10 mouse cellular contexts compared by ENCODE assay signal in genomic region chr5:82989056-82989455, GRCm38 (mm10).
A peak's percentile ranks its signal among the peaks of the same experiment; 100 is the strongest.
DNase-seq lines count a peak whose midpoint lies in the region; ATAC-seq lines count a peak whose summit lies in the region.
"Had no signal": no experiment of that assay in that cellular context is flagged by ENCODE, and none has a peak within 500 bp of the region (broad histone marks: within the 10 kb centered on the region; RNA-seq: fewer than 3 reads in every experiment).

No protein-coding gene starts in this region.

- H3K36me3 ChIP-seq in heart, embryonic 10.5 days = no peaks in the 10 kb centered on the region
- H3K36me3 ChIP-seq: neural tube, embryonic 12.5 days had no signal

- H3K27me3 ChIP-seq in heart, embryonic 10.5 days (ENCODE audit: insufficient read depth, poor library complexity, severe bottlenecking) = no peaks in the 10 kb centered on the region
- H3K27me3 ChIP-seq: neural tube, embryonic 12.5 days had no signal

- no peak overlapping the region for H3K27ac ChIP-seq in heart, embryonic 10.5 days
- H3K27ac ChIP-seq: neural tube, embryonic 12.5 days had no signal

- peak; percentile 21 to 31 for DNase-seq in heart, adult 18-20 months
- no peak for DNase-seq in heart, embryonic 10.5 days (ENCODE audit: low spot score)
- peak; percentile 89 for DNase-seq in Muller cell, postnatal 12 days (ENCODE audit: inconsistent ontology term)
- DNase-seq in cerebellum, adult 9-10 months = peak; percentile 99
- peak; percentile 77 to 96 for DNase-seq in layer of hippocampus, postnatal 14 days (ENCODE audit: low spot score in 2 of 2)
- DNase-seq in B cell, adult 2 months = no peak
- DNase-seq in thymus, postnatal 25 days = no peak
- DNase-seq: liver, postnatal 0 days had no signal

- no peak for ATAC-seq in erythroid progenitor cell, adult 5-6 weeks (replicated peaks; ENCODE audit: low FRiP score, poor library complexity, severe bottlenecking)
- ATAC-seq: liver, postnatal 0 days had no signal

- 86% methylated on average over 5 of the region's 5 CpGs for WGBS in heart, embryonic 10.5 days

- no peaks in the 10 kb centered on the region for H3K9me3 ChIP-seq in heart, embryonic 10.5 days
- H3K9me3 ChIP-seq: neural tube, embryonic 12.5 days had no signal

- no peak overlapping the region for H3K4me3 ChIP-seq in heart, embryonic 10.5 days
- H3K4me3 ChIP-seq: neural tube, embryonic 12.5 days had no signal

- no peaks in the 10 kb centered on the region for H3K4me1 ChIP-seq in heart, embryonic 10.5 days
- H3K4me1 ChIP-seq: neural tube, embryonic 12.5 days had no signal

Comparison
In these comparisons a context has a peak if more than half of its experiments do, and no peak if none do; other contexts are left out.
1. DNase-seq: peak in heart, adult 18-20 months (2 of 2), Muller cell, postnatal 12 days (single experiment), cerebellum, adult 9-10 months (single experiment) and layer of hippocampus, postnatal 14 days (2 of 2); none in heart, embryonic 10.5 days (single experiment), B cell, adult 2 months (0 of 2) and thymus, postnatal 25 days (single experiment).